Mouse (Mus musculus) erythroblast, embryonic 14.5 days (primary cell): Measurements from ENCODE around the gene 4933424G06Rik.

Experiments
- GATA1 ChIP-seq: IDR thresholded peaks from 2 replicates; pipeline ENCODE4 v1.6.1; 2012; ENCODE audit warnings: low read length, inconsistent platforms, mixed read lengths
- TAL1 ChIP-seq: IDR thresholded peaks from 3 replicates; pipeline ENCODE4 v1.6.1; 2012; ENCODE audit warnings: low read length, inconsistent platforms, mixed read lengths

DNA sequence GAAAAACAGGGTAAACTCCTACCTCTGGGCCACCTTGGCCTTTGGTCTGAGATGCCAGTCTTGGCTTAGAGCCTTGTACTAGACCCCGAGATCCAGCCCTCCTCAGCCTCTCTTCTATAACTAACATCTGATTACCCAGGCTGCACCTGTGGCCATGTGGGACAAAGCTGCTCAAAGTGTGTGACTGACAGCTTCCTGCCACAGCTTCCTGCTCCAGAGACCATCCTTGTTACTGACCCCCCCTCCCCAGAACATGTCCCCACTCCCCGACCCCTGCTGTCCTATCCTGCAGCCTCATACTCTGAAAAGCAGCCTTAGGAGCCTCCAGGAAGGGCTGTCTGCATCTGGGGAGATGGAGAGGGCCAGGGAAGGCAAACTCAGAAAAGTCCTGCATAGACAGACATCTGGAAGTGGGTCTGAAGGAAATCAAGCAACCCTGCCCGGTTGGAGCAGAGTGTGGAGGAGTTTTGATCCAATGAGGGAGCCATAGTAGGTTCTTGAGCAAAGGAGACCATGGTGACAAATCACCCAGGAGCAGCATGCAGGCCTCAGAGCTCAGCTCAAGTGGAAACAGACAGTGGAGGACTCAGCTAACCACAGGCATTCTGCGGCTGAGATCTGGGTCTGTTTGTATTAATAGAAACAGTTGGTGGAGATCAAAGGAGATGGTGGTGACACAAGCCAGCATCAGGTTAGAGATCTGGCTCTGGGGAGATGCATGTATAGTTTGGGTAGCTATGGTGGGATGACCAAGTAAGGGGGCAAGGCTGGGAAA lies 56.7 kb downstream of the 4933424G06Rik start:
- TF ChIP-seq GATA1 (no peak), TAL1 (no peak)
